Mouse (Mus musculus) embryonic fibroblast, embryonic 13.5 days (primary cell): ENCODE data around the gene Inpp5a. TPM values are rescaled to one million over a fixed set of nuclear protein-coding genes. Genes with fewer than 3 reads are reported as not detected.
A peak's percentile ranks its signal among the peaks of the same experiment; 100 is the strongest.

Experiments
- H3K27ac ChIP-seq: 2 replicates; pipeline ENCODE4 v1.5.1; 2012; ENCODE audit warnings: low read length, control low read depth, inconsistent platforms; ENCODE audit not compliant: insufficient read depth
- H3K4me1 ChIP-seq: 2 replicates; pipeline ENCODE4 v1.6.1; 2011; ENCODE audit warnings: low read length; ENCODE audit not compliant: control insufficient read depth, insufficient read depth
- H3K4me3 ChIP-seq: 2 replicates; pipeline ENCODE4 v1.5.1; 2011; ENCODE audit warnings: mild to moderate bottlenecking, control low read depth, low read length; ENCODE audit not compliant: insufficient read depth
- CTCF ChIP-seq: IDR thresholded peaks from 2 replicates; pipeline ENCODE4 v1.5.1; 2011; ENCODE audit warnings: mild to moderate bottlenecking, control low read depth, low read length, moderate library complexity, borderline replicate concordance; ENCODE audit not compliant: insufficient read depth
- POLR2A ChIP-seq: IDR thresholded peaks from 2 replicates; pipeline ENCODE4 v1.6.1; 2011; ENCODE audit warnings: low read depth, mild to moderate bottlenecking, control low read depth, low read length, moderate library complexity
- polyA plus RNA-seq: library from polyadenylated mRNA; stranded (reverse); fragments of >200 nt; gene quantifications from 2 replicates; pipeline ENCODE4 v1.2.4, GENCODE M21; 2011; ENCODE audit warnings: low read depth; ENCODE audit not compliant: missing spikeins, insufficient read length

Inpp5a gene
- polyA plus RNA-seq, 1 experiment: 85.4 TPM

- Histone ChIP-seq H3K4me3 (no peak overlapping the region), H3K27ac (no peak overlapping the region), H3K4me1 (no peaks in the 10 kb centered on the region)
- TF ChIP-seq POLR2A: no peak
- TF ChIP-seq CTCF: no peak
Observed at GRCm38 (mm10) chr7:139451711-139452110, 62.8 kb downstream of the Inpp5a start.

DNA sequence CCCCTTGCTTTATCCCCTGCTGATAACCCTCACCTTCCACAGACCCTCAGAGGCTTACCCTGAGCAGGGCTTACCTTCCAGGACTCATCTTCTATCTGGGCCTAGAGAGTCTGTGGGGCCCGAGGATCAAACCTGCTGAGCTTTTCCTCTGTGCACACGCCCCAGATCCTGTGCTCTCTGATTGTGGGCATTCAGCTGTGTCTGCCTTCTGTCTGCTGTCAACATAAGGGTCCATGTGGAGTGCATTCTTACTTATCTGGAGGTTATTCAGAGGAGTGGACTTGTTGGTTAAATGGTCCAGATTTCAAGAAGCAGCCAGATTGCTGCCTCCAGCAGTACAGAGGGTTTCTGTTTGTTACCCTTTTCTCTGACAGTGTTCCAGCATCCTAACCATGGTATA lies 63.3 kb downstream of the Inpp5a start:
- TF ChIP-seq CTCF: no peak
- TF ChIP-seq POLR2A: no peak
- Histone ChIP-seq H3K4me3 (no peak overlapping the region), H3K4me1 (no peaks in the 10 kb centered on the region), H3K27ac (no peak overlapping the region)

DNA sequence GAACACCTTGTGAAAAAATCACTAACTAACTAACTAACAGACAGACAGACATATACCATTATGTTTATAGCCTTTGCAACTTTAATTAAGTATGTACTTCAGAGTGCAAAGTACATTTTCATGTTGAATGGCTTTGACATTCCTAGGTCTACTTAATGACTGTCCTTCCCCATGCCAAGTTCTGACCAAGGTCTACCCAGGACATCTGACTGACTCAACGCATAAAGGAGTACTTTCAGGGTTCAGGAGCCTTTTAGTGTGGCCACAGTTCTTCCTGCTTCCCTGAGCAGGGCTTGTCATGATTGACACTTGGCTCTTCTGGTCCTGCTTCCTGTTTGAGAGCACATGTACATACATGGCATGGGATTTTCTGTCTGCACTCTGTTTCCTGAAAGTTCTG lies 64.3 kb downstream of the Inpp5a start:
- H3K27ac ChIP-seq: no peak overlapping the region
- H3K4me3 ChIP-seq: no peak overlapping the region
- TF ChIP-seq CTCF: no peak
- TF ChIP-seq POLR2A: no peak
- no peaks in the 10 kb centered on the region for H3K4me1 ChIP-seq

- no peak overlapping the region for H3K27ac ChIP-seq
- no peak overlapping the region for H3K4me3 ChIP-seq
- TF ChIP-seq CTCF (no peak), POLR2A (no peak)
Observed at GRCm38 (mm10) chr7:139454285-139454684, 65.4 kb downstream of the Inpp5a start.

GRCm38 (mm10) chr7:139456759-139457158 lies 67.8 kb downstream of the Inpp5a start:
- TF ChIP-seq CTCF: no peak
- TF ChIP-seq POLR2A: no peak
- H3K4me1 ChIP-seq: no peaks in the 10 kb centered on the region
- no peak overlapping the region for H3K27ac ChIP-seq
- H3K4me3 ChIP-seq: no peak overlapping the region

More at GRCm38 (mm10) chr7:139454285-139454684, 65.4 kb downstream of the Inpp5a start:
- no peaks in the 10 kb centered on the region for H3K4me1 ChIP-seq

DNA sequence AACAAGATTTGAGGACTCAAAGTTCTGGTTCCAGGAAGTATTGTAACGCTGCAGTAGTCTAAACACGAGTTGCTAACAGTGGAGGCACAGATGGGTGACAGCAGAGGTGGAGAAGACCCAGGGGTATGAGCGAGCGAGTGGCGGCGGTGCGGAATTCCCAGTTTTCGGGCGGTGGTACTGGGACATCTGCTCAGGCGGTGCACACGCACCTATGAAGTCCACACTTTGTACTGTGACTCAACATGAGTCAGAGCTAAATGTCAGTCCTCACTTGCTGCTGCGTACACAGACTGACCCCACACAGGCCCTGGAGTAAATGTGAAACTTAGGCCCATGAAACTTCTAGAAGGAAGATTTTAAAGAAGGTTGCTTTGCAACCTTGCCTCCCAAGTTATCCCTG lies 72.4 kb downstream of the Inpp5a start:
- Histone ChIP-seq H3K4me3 (no peak overlapping the region), H3K27ac (no peak overlapping the region), H3K4me1 (no peaks in the 10 kb centered on the region)
- TF ChIP-seq CTCF (no peak), POLR2A (no peak)

DNA sequence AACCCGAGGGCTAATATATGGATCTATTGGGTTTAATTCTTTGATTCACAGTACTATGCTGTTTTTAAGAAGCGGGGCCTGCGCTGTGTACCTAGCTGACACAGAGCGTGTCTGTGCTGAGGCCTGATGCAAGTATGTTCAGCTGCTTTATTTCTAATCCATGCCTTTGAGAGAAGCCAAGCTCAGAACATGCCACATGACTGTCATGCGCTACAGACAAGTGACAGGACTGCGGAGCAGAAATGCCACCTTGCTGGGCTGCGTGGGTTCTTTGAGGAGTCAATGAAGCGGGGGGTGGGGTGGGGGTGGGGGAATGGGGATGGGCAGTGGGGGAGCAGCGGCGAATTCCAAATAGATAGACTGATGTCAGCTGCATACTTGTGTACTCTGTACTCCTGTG lies 73.2 kb downstream of the Inpp5a start:
- Histone ChIP-seq H3K4me1 (peaks cover 4% of the 10 kb centered on the region), H3K27ac (no peak overlapping the region)
- no peak for TF ChIP-seq CTCF
- no peak for TF ChIP-seq POLR2A

DNA sequence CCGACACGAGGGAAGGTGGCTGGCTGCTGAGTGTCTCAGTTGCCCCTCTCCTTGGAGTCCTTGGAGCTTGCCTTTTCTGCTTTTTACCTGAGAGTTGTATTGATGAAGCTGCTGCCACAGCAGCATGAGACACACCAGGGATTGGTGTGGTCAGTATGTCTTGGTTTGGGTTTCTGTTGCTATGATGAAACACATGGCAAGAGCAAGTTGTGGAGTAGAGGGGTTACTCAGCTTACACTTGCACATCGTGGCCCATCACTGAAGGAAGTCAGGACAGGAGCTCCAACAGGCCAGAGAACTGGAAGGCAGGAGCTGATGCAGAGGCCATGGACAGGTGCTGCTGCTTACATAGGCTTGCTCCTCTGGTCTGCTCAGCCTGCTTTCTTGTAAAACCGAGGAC lies 76.6 kb downstream of the Inpp5a start:
- H3K27ac ChIP-seq: no peak overlapping the region
- no peak overlapping the region for H3K4me3 ChIP-seq
- no peak for TF ChIP-seq CTCF
- no peak for TF ChIP-seq POLR2A
- H3K4me1 ChIP-seq: peaks cover 16% of the 10 kb centered on the region

More for the DNA sequence above, 73.2 kb downstream of the Inpp5a start:
- no peak overlapping the region for H3K4me3 ChIP-seq

DNA sequence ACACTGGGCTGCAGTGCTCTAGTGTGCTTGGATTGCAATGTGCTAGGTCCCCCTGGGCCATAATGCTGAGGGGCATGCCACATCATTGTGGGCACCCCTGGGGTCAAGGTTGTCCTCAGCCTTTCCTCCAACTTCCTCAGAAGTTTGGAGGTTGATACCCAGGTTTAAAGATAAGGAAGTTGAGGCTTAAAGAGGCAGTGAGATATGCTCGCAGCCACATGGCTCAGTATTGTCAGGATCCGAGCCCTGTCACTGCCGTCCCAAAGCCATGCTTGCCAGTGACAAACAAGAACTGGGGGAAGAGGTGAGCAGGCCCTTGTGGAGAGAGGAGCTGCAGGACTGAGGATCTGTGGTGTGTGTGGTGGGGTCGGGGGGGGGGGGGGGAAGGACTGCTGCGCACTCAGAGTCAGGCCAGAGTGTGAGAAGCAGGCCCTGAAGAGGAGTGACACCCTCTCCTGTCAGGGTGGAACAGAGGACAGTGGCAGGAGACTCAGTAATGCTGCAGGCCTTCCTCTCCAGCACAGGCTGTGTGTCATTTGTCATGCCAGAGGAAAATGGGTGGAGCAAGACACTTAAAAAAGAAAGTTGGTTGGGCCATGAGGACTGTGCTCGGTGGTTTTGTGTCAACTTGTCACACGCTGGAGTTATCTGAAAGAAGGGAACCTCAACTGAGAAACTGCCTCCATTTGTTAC lies 77.7 kb downstream of the Inpp5a start:
- H3K4me1 ChIP-seq: peaks cover 16% of the 10 kb centered on the region
- TF ChIP-seq CTCF (no peak), POLR2A (no peak)
- no peak overlapping the region for H3K4me3 ChIP-seq
- 0 out of 2 replicates have a peak overlapping the region, but pooled peaks have one; percentile 54 for H3K27ac ChIP-seq

- TF ChIP-seq CTCF: no peak
- no peak for TF ChIP-seq POLR2A
- Histone ChIP-seq H3K27ac (peak overlapping the region; percentile 54; the same call in 1 of the 2 replicates), H3K4me3 (no peak overlapping the region), H3K4me1 (peaks cover 21% of the 10 kb centered on the region)
Observed at GRCm38 (mm10) chr7:139467177-139467895, 78.4 kb downstream of the Inpp5a start.

- peak overlapping the region; percentile 54 for H3K27ac ChIP-seq
- TF ChIP-seq POLR2A (no peak), CTCF (no peak)
- H3K4me3 ChIP-seq: no peak overlapping the region
- H3K4me1 ChIP-seq: peaks cover 23% of the 10 kb centered on the region
Observed at GRCm38 (mm10) chr7:139467896-139468279, 79.0 kb downstream of the Inpp5a start.
